Mouse (Mus musculus) T-helper 17 cell (primary cell): ENCODE measurements around the gene Galc.

Source experiments
- in situ Hi-C, 2 experiments: fragments of 300-600 bp; cut with MboI, MseI; formaldehyde crosslinking; loops; 1 replicate in 1 of 2; 2 replicates in 1 of 2; pipeline ENCODE4 v1.15.1; 2025; ENCODE audit warnings: high pct_unique_total_duplicates in 2 of 2

Galc gene

DNA sequence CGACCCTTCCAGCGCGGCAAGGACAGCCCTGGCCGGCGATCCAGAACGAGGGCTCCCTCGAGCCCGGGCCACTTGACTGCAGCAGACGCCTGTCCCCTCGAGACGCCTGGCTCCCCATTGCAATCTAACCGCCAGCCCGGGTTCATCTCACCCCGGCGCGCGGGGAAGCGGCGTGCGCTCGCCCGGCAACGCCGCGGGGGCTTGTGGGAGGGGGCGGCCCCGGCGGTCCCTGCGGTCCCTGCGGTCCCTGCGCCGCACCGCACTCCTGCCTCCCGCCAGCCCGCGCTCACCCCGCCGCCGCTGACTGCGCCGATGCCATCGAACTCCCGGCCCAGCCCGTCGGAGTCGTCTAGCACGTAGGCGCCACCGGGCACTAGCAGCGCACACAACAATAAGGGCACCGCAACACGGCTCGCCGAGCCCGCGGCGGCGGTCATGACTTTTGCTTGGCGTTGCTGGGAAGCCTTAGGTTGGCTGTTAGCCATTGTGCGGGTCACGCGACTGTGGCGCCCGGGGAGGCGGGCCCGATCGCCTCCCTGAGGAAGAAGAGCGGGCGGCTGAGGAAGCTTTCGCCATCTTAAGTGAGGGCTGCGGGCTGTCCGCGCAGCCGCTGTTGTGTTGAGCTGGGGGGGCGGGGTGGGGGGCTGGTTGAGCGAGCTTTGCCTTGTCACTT is at the start of gene Galc:
Gene Galc, minus strand, starts transcription at position 615 of the 673 bp plus-strand sequence.
- in situ Hi-C loops: loop anchor here in 1 of 2 experiments (25.0 kb wide), 2 partner anchors 1378 to 1903 kb away; partner anchors contain the start of gene Nrde2

DNA sequence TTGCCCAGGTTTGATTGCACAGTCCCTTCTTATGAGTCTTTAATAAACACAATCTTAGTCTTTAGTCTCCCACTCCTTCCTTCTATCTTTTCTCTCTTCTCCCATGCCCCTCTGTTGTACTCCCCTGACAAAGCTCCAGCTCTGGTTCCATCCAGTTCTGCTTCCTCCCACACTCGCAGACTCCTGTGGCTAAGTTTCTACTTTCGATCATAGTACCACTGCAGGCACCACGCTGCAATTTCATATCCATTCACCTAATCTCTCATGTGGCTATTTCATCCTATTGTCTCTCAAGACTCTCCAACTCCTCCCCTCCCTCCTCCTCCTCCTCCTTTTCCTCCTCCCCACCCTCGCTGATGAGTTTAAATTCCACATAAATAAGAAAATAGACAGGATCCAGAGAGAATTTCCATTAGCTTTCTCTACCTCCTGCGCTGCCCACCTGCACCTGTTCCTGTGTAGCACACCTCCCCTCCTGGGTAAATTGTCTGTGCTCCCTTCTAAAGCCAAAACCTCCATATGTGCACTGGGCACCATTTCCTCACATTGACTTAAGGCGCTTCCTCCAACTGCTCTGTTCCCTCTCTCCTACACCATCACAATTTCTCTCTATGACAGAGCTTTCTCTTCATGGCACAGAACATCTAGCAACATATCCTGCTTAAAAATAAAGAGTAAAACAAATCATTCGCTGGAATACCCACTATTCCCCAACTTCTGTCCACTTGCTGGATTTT is 48.1 kb upstream of the Galc start:
- in situ Hi-C loops: no loop called here

DNA sequence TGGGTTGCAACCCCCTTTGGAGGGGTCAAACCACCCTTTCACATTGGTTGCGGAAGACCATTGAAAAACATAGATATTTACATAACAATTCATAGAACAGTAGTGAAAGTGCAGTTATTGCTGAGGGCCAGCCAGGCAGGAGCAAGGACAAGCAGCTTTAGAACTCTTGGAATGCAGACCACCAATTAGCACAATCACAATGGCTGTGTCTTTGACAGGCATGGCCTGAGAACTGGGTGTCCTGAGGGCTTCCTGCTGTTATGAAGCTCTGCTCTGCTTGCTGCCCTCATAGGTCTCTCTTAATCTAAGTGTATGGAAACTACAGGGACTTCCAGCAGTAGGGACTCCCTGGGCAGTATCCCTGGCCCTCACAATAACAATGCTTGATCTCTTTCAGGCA is 43.8 kb upstream of the Galc start:
- in situ Hi-C loops: no loop called here

DNA sequence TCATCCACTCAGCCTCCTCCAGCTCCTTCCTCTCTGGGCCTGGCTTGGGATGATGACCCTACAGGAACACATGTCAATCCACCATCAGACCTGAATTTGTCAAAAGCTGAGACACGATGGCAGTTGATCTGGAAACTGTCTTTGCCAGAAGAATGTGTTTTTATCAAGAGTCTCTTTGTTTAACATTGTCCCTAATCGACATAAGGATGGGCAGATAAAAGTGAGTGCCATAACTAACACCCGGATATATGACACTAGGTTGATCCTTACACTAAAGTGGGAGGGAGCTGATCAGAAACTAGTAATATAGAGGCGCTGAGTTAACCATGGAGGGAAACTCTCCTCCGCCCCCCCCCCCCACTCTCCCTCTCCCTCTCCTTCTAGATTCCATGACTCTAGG is 42.7 kb upstream of the Galc start:
- in situ Hi-C loops: no loop called here

DNA sequence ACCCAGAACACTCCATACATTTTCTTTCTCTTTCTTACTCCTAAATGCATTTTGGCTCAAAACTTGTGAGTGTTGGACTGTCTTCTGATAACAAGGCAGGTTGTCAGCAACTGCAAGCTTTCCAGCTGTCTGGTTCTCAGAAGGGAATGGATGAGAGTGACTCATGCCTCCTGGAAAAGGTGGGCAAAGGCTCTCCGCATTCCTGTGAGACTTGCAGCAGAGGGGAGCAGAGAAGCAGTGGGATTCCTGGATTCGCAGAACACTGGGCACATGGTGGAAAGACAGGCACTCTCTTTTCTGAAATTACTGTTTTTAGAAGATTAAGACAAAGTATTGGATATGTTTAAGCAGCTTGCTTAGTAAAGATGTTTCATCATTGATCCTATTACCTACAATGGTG is 35.0 kb upstream of the Galc start:
- in situ Hi-C loops: no loop called here

DNA sequence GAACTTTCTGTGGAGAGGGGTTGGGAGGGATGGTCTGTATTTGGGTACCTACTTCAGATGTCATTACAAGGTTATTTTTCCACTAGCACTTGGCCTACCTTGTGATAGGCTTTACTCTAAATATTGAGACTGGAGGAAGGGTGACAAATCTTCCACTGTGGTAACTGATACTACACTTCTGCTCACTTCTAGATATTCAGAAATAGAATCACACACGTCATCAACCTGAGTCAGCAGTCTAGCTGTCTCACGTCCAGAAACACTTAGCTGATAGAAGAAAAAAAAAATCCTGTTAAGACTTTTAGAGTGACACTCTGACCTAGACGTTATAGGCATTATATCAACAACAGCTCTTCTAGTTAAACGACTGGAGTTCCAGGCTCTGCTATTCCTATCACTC is 33.0 kb upstream of the Galc start:
- in situ Hi-C loops: no loop called here

DNA sequence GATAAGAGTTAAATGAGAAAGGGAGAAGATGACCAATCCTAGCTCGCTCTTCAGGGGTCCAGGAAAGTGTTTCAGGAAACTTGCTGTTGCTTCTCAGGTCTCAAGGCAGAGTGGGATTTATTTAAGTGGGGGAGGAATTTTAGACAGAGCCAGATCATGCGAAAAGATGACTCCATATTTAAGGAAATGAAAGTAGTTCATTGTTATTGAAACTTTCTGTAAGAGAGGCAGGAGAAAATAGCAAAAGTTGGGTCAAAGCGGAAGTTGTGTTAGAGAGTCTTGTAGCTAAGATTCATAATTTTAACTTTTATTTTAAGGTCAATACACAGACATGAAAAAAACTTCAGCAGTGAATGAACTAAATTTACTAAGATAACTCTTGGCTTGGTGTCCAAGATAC is 31.2 kb upstream of the Galc start:
- in situ Hi-C loops: no loop called here

DNA sequence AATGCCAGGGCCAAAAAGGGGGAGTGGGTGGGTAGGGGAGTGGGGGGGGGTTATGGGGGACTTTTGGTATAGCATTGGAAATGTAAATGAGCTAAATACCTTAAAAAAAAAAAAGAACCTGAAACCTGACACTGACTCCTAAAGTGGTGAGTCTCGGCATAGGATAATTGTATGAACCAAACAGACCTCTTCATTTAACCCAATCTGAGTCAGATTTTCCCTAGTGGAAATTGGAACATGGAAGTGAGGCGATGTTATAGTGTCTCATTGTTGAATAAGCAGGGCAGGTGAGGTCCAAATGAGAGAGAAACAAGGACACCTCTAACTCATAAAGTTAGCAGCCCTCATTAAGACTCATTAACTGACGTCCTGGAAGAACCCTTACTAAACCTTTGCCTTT is 25.2 kb upstream of the Galc start:
- in situ Hi-C loops: loop anchor here (5.0 kb wide), 3 partner anchors 37 to 448 kb away; no protein-coding TSS in a partner anchor

DNA sequence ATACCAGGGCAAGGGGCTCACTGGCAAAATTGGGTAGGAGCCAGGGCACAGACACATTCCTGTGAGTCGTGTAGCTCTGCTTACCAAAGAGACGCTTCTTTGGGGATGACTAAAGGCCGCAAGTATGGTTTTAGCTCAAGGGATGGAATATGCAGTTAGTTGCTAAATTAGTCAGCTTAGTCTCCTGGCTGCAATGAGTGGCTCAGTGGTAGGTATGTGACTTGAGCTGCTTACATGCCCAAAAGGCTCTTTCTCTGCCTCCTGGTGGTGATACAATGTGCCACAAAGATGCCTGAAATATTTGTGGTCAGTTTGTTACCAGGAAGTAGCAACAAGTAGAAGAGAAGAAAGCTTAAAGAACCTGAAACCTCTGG is 24.2 kb upstream of the Galc start:
- in situ Hi-C loops: loop anchor here (5.0 kb wide), 3 partner anchors 36 to 449 kb away; no protein-coding TSS in a partner anchor

DNA sequence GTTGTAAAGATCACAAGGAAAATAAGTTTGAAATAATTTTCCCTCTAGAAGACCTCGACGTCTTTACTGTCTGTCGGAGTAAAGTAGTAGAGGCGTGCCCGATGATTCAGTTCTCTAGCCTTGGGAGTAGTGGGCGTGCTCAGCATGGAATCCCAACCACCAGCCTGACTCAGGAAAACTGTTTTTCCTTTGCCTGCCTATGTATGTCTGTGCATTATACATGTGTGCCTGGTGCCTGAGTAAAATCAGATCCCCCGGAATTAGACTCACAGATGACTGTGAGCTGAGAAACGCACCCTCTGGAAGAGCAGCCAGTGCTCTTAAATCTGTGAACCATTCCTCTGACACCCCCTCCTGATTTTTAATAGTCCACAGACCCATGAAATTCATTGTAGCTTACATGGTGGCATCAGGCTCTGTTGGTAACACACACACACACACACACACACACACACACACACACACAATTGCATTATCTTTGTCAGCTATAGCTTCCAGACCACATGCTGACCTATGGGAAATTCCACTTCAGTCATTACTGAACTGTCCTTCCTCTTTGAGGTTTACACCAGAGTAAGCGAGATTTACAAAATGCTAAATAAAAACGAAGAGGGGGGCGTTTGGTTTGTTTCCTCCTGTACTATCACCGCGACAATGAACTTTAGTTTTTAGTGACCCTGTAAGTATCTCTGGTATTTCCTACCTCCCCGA is 23.7 kb upstream of the Galc start:
- in situ Hi-C loops: loop anchor here (5.0 kb wide), 3 partner anchors 36 to 449 kb away; no protein-coding TSS in a partner anchor

DNA sequence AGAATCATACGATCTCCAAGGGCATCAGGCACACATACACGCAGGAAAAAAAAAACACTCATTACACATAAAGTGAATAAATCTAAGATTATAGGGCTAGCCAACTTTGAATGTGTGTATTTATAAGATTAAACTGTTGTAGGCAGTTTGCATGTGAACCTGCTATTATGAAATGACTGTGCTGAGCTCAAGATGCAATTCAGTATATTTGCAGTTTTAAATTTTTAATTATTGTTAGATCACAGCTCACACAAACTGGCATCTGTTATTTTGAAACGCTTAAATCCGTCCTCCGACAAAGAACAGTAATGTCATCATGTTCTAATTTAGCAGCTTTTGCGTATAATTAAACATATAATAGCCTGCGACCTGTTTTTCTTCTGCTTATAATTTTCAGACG is 21.7 kb upstream of the Galc start:
- in situ Hi-C loops: loop anchor here (5.0 kb wide), 3 partner anchors 34 to 451 kb away; no protein-coding TSS in a partner anchor

DNA sequence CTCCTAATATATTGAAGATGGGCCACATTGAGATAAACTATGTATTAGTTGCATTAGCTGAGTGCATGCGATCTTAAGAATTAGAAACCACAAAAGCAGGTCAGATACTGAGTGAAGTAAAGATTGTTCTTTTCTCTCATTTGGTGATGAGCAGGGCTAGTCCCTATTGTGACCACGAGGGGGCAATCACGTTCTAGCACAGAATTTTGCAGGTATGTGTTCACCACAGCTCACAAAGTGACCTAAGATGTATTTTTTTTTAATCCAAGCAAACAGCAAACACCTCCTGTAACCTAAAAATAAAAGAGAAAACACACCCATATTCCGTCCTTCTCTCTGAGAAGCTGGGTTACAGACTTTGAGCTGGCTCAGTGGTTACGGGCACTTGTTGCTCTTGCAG is 21.3 kb upstream of the Galc start:
- in situ Hi-C loops: loop anchor here (5.0 kb wide), 3 partner anchors 33 to 452 kb away; no protein-coding TSS in a partner anchor

DNA sequence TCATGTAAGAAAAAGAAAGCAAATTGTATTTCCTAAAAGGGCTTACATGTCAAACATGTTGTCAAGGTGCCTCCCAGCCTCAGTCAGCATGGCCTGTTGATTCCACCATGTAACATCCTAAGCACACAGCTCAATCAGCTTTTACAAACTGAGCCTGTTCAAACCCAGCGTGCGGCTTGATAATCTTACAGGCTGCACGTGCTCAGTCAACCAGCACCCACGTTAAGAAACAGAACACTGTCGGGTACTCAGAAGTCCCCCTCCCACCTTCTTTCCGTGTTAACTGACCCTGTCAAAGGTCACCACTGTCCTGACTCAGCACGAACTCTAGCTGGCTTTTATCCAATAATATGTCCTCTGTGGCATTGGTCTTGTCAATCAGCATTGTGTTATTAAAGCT is 13.2 kb upstream of the Galc start:
- in situ Hi-C loops: loop anchor here (10.0 to 25.0 kb wide), 3 partner anchors 322 to 1890 kb away; partner anchors contain the start of gene Nrde2 (in 1 of the 2)

DNA sequence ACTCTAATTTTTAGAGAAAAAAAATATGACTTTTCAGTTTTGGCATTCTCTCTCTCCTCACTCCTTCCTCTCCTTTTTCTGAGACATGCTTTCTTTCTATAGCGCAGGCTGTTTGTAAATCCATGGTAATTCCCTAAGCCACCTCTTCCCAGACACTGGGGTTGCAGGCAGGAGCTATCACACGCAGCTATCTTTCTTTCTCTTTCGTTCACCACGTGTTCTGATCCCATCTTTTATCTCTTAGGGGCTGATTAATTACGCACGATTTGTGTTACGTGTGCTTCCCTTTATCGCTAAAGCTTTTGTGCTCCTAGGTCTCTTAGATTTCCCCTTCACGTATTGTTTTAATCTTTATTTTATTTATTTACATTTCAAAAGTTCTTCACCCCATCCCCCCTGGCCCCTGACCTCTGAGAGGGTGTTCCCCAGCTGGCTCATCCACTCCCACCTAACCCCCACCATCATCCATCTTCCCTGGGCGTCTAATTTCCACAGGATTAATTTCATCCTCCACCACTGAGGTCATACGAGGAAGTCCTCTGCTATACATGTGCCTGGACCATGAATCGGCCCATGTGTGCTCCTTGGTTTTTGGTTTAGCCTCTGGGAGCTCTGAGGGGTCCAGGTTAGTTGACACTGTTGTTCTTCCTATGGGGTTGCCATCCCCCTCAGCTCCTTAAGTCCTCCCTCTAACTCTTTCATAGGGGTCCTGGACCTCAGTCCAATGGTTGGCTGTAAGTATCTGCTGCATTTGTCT is 11.7 kb upstream of the Galc start:
- in situ Hi-C loops: loop anchor here (10.0 to 25.0 kb wide), 3 partner anchors 324 to 1891 kb away; partner anchors contain the start of gene Nrde2 (in 1 of the 2)

DNA sequence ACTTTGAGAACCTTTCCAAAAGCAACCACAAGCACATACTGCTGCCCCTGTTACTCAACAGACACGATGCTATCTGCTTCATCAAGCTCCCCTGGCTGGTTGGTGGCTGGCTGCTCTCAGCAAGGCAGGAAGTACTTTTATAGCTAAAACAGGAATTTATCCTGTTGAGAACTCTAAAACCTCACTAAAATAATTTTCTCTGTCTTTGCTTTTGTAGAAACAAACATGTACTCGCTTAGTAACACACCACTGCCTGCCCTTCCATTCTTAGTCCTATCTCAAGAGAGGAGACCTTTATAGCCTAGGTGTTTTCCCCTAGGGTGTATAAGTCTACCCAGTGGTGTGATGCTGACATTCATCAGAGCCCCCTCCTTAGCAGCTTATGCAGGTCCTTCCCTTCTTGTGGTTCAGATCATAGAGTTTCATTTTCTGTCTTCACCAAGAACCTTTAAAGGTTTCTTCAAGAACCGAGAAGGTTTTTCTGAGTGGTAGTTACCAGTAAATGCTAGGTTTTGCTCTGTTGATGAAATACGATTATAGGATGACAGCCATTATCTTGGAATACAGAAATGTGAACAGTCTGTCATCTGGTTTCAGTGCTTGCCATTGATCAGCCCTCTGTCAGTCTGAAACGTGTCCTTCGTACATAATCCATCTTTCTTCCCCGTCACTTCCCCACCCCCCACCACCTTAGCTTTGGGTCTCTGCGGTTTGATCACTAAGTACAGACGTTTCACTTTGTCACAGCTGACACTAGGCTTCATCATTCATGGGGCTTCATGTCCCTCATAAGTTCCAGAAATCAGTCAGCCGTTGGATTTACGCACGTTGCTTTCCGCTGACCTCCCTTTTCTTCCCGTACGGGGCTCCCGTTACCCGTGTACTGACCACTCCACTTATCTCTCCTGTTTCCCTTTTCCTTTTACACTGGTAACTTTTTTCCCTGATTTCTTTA is 10.8 kb upstream of the Galc start:
- in situ Hi-C loops: loop anchor here (10.0 to 25.0 kb wide), 4 partner anchors 325 to 1892 kb away; partner anchors contain the start of gene Nrde2 (in 1 of the 2)

DNA sequence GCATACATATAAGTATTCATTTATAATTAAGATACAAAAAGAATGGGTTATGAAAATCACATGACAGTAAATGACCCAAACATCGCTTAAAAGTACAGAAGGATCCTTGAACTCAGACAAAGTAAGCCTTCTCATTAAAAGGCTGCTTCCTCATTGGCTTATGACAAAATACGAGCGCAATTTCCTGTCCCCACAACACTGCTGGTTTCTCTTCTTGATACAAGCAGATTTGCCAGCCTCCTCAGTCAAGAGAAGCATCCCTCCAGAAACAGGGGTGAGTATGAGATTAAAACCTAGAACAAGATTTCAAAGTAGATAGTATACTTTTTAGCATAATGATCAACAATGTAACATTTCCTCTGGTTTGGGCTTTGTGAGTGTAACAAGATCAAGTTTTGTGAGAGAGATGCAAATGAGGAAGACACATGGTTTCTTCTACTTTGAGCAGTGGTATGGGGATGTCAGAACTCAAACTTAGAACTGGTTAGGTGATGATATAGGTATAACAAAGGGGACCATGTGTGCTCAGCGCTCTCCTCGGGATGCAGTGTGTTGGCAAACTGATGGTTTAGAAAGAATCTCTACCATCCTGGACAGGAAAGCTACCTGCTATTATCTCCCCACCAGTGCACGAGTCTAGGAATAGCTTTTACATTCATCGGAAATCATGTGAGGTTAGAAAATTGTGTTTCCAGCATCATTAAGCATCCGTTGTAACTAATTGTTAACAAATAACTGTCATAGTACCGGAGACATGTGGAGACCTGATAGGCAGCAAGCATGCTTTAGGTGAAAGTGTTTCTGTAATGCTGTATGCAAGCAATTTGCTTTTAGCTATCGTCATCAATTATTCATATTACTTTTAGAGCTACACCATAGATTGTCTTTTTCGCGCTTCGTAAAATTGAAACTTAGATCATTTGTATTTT is 9.4 kb upstream of the Galc start, which contains the start of gene Gpr65:
Gene Gpr65, plus strand, starts transcription at position 195 of the 929 bp plus-strand sequence.
- in situ Hi-C loops: loop anchor here (10.0 to 25.0 kb wide), 3 partner anchors 726 to 1894 kb away; partner anchors contain the start of gene Nrde2 (in 1 of the 2)

DNA sequence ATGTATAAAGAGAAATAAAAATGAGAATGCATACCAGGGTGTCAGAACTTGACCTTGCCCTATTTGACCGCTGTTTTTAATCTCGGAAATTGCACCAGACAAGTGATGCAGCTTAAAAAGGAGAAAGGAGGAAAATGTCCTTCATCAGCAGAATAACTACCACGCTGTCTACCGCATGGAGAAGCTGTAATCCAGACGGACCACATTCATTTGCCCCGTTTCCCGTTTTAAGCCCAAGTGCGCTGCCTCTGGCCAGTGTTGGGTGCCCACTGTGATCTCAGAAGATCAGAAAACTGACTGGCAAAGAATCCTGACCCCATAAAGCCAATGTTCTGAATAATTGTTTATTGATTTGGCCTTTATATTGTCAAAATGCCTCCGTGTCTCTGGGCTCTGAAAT is 6.4 kb upstream of the Galc start:
- in situ Hi-C loops: loop anchor here (10.0 to 25.0 kb wide), 3 partner anchors 729 to 1897 kb away; partner anchors contain the start of gene Nrde2 (in 1 of the 2)

DNA sequence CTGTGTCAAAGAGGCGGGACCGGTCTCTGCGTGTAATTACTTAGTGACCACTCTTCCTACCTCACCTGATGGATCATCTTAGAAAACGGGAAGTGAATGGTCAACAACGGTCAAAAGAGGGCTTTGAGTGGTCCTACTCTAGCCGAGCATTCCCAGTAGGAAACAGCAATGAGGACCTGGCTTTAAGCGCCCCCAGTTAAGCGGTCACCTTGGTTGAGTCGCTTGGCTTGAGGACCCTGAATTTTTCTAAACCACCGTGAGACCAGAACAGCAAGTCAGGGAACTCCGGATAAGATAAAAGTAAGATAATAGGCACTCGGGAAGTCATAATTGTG is 226 bp upstream of the Galc start:
- in situ Hi-C loops: loop anchor here in 1 of 2 experiments (25.0 kb wide), 2 partner anchors 1378 to 1903 kb away; partner anchors contain the start of gene Nrde2
